Mouse (Mus musculus) induced T-regulatory cell, adult 2 months (primary cell): ENCODE data around the gene Prima1.
A peak's percentile ranks its signal among the peaks of the same experiment; 100 is the strongest.

Source experiments
- DNase-seq: peaks from one replicate; pipeline ENCODE4 v3.0.0-alpha.2; 2012; ENCODE audit warnings: low read depth

Prima1 gene

GRCm38 (mm10) chr12:103242083-103242581 lies at the start of gene Prima1:
Prima1 (minus strand) TSS chr12:103242150.
- no peak for DNase-seq

- no peak for DNase-seq
These were observed 45.3 kb upstream of the Prima1 start for GRCm38 (mm10) chr12:103287276-103287675.

- DNase-seq: no peak
These were observed 41.5 kb upstream of the Prima1 start for GRCm38 (mm10) chr12:103283411-103283810.

GRCm38 (mm10) chr12:103282936-103283335 lies 41.0 kb upstream of the Prima1 start:
- no peak for DNase-seq

- DNase-seq: no peak
These were observed 40.0 kb upstream of the Prima1 start for GRCm38 (mm10) chr12:103281912-103282311.

- no peak for DNase-seq
These were observed 39.5 kb upstream of the Prima1 start for GRCm38 (mm10) chr12:103281491-103281890.

- no peak for DNase-seq
These were observed 34.5 kb upstream of the Prima1 start for GRCm38 (mm10) chr12:103276422-103276821.

GRCm38 (mm10) chr12:103273732-103274131 lies 31.8 kb upstream of the Prima1 start:
- no peak for DNase-seq

- DNase-seq: no peak
These were observed 31.1 kb upstream of the Prima1 start for GRCm38 (mm10) chr12:103273051-103273450.

- DNase-seq: no peak
These were observed 30.2 kb upstream of the Prima1 start for GRCm38 (mm10) chr12:103272176-103272575.

GRCm38 (mm10) chr12:103266605-103267004 lies 24.7 kb upstream of the Prima1 start:
- DNase-seq: no peak

GRCm38 (mm10) chr12:103262017-103262865 lies 20.3 kb upstream of the Prima1 start:
- DNase-seq: peak; percentile 34

DNA sequence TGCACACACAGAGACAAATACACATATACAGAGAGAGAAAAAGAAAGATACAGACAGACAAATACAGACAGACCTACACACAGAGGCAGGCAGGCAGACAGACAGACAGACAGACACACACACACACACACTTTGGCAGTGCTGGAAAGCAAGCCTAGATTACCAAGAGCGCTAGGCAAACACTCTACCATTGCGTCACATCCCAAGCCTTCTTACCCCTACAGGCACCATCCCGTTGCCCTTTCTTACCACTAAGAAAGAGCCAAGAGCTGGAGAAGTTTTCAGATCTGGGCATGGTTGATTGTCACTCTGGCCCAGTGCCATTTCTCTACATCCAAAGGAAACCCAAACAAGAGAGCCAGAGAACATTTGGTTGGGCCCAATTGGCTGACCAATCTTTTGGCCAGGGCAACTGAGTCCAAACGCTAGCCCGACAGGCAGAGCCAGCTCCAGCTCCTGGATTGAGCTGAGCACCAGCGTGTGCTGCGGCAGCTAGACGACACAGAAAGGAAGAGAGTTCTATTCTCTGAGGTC lies 11.0 kb upstream of the Prima1 start:
- no peak for DNase-seq

GRCm38 (mm10) chr12:103251151-103251550 lies 9.2 kb upstream of the Prima1 start:
- DNase-seq: no peak

- DNase-seq: no peak
These were observed 8.4 kb upstream of the Prima1 start for GRCm38 (mm10) chr12:103250333-103250732.

- no peak for DNase-seq
These were observed 1.1 kb upstream of the Prima1 start for GRCm38 (mm10) chr12:103243041-103243440.

DNA sequence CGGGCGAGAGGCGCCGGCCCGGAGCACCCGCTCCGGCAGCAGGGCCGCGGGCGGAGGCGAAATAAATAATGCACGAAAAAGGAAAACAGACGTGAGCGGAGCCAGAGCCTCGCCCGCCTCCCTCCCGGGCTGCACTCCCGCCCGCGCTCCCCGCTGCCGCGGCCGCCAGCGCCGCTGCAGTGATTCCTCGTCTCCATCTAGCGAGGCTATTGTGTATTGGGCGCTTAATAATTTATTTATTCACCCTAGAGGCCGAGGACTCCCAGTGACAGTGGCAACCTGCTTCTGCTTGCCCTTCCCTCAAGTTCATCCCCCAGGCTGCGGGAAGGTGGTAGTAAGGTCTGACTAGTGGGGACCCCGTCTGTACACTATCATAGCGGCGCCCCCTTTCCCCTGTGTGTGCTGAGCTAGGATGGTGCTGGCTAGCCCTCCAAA lies 658 bp upstream of the Prima1 start:
- no peak for DNase-seq

GRCm38 (mm10) chr12:103241311-103242082 lies 453 bp downstream of the Prima1 start:
- DNase-seq: no peak

DNA sequence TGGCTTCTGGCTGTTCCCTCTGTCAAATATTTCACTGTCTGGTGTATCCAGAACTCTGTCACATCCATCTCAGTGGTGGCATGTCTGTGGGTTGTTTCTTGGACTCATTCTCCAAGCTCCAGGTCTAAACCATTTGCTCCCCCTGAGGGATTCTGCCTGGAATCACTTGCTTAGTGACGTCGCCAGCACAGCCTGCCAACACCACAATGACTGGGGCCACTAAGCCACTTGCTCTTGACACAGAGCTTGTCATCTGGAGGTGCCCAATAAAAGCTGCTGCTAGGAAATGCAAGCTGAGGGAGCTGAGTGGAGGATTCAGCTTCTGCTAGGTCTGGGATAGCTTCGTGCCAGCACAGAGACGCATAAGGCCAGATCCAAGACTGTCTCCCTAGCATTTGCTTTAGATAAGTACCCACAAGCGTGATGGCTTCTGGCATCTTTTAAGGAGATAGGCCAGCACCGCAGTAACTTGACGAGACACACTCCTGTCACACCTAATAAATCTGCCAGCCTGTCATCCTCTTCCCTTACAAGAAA lies 3.0 kb downstream of the Prima1 start:
- DNase-seq: no peak

- DNase-seq: no peak
These were observed 6.1 kb downstream of the Prima1 start for GRCm38 (mm10) chr12:103235856-103236255.

- DNase-seq: no peak
These were observed 6.7 kb downstream of the Prima1 start for GRCm38 (mm10) chr12:103235251-103235650.

DNA sequence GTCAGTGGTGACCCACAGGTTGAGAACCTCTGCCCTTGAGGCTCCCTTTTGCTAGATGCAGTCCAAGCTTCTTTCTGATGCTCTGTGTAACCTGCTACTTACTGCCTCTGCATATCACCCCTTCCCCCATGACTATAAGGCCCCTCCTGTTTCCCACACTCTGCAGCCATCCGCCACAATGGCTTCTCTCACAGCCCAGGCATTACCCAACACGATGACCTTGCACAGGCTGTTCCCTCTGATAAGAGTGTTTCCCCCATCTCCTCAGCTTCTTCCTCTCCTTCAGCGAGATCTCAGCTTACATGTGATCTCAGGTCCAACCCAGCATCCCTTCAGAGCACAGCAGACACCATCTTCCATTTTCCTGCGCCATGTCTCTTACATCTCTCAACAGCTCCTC lies 12.9 kb downstream of the Prima1 start:
- no peak for DNase-seq
